Mouse (Mus musculus) intestine, embryonic 16.5 days (tissue): Measurements from ENCODE around the gene Hagh. TPM values are rescaled to one million over a fixed set of nuclear protein-coding genes. Genes with fewer than 3 reads are reported as not detected.

Experiments
- ATAC-seq: fragments of 200-750 bp; cut with Nextera tagmentation; 2 replicates; pipeline ENCODE4 v1.8.0; 2017; ENCODE audit warnings: moderate TSS enrichment, moderate library complexity
- H3K27ac ChIP-seq: fragments of 300-500 bp; sonication (generic); 2 replicates; pipeline ENCODE4 v1.5.1; 2014; ENCODE audit warnings: mild to moderate bottlenecking, low read length
- H3K27me3 ChIP-seq: fragments of 300-500 bp; sonication (generic); replicated peaks from 2 replicates; pipeline ENCODE4 v1.6.1; 2014; ENCODE audit warnings: low read length, control low read depth, mixed read lengths; ENCODE audit not compliant: control insufficient read depth, insufficient read depth
- H3K36me3 ChIP-seq: fragments of 300-500 bp; sonication (generic); 2 replicates; pipeline ENCODE4 v1.6.1; 2014; ENCODE audit warnings: low read length, control low read depth; ENCODE audit not compliant: control insufficient read depth, insufficient read depth
- H3K4me1 ChIP-seq: fragments of 300-500 bp; sonication (generic); 2 replicates; pipeline ENCODE4 v1.6.1; 2014; ENCODE audit warnings: low read length, control low read depth, mixed read lengths; ENCODE audit not compliant: control insufficient read depth, insufficient read depth
- H3K4me2 ChIP-seq: fragments of 300-500 bp; sonication (generic); 2 replicates; pipeline ENCODE4 v1.6.1; 2014; ENCODE audit warnings: low read depth, low read length, control low read depth
- H3K4me3 ChIP-seq: fragments of 300-500 bp; sonication (generic); 2 replicates; pipeline ENCODE4 v1.5.1; 2014; ENCODE audit warnings: mild to moderate bottlenecking, low read length
- H3K9ac ChIP-seq: fragments of 300-500 bp; sonication (generic); 2 replicates; pipeline ENCODE4 v1.6.1; 2014; ENCODE audit warnings: low read depth, low read length
- H3K9me3 ChIP-seq: fragments of 300-500 bp; sonication (generic); 2 replicates; pipeline ENCODE4 v1.6.1; 2016; ENCODE audit warnings: low read length, control low read depth; ENCODE audit not compliant: control insufficient read depth
- WGBS: fragments of 180-500 bp; shearing (Covaris S2); extraction: QIAGEN DNeasy Blood & Tissue Kit; methylation state at CpG from one replicate; pipeline ENCODE4 v1.1.7; 2014; 5-methylcytosine and 5-hydroxymethylcytosine counted together
- polyA plus RNA-seq: library from polyadenylated mRNA; unstranded; fragments of >200 nt; fragmentation: Nextera tagmentation; extraction: Ambion mirVana; gene quantifications from 2 replicates; pipeline ENCODE4 v1.2.1, GENCODE M21; 2015

Hagh gene
- polyA plus RNA-seq, 1 experiment from 2014 or later: 86.5 TPM

GRCm38 (mm10) chr17:24895571-24896240, 55.8 kb downstream of the Hagh start:
- H3K4me3 ChIP-seq: peak overlapping the region; percentile 92
- H3K27me3 ChIP-seq: no peaks in the 10 kb centered on the region
- peak overlapping the region; percentile 95 for H3K9ac ChIP-seq
- H3K27ac ChIP-seq: peak overlapping the region; percentile 94
- H3K4me1 ChIP-seq: peaks cover 24% of the 10 kb centered on the region
- H3K4me2 ChIP-seq: peak overlapping the region; percentile 96
- peaks cover 35% of the 10 kb centered on the region for H3K36me3 ChIP-seq
- H3K9me3 ChIP-seq: no peaks in the 10 kb centered on the region
- ATAC-seq: 0 out of 2 replicates have a peak, but pooled peaks have one; percentile 6
- 10% methylated on average over 23 of the region's 23 CpGs for WGBS

GRCm38 (mm10) chr17:24896241-24896992, 56.5 kb downstream of the Hagh start, which contains the start of gene Nme3:
Nme3 (plus strand) TSS chr17:24896500.
- 2% methylated on average over 50 of the region's 50 CpGs for WGBS
- H3K27ac ChIP-seq: peak within 1 kb of the TSS; percentile 94
- peak within 1 kb of the TSS; percentile 95 for H3K9ac ChIP-seq
- H3K4me2 ChIP-seq: peak within 1 kb of the TSS; percentile 96
- peak within 1 kb of the TSS; percentile 92 for H3K4me3 ChIP-seq
- H3K27me3 ChIP-seq: no peaks in the 10 kb centered on the region
- ATAC-seq: peak; percentile 84
- no peaks in the 10 kb centered on the region for H3K9me3 ChIP-seq
- peaks cover 36% of the 10 kb centered on the region for H3K36me3 ChIP-seq
- H3K4me1 ChIP-seq: peaks cover 24% of the 10 kb centered on the region

GRCm38 (mm10) chr17:24896993-24897269, 57.0 kb downstream of the Hagh start:
- peak overlapping the region; percentile 95 for H3K9ac ChIP-seq
- H3K4me2 ChIP-seq: peak overlapping the region; percentile 96
- no peaks in the 10 kb centered on the region for H3K27me3 ChIP-seq
- peaks cover 24% of the 10 kb centered on the region for H3K4me1 ChIP-seq
- WGBS: 29% methylated on average over 11 of the region's 11 CpGs
- peaks cover 40% of the 10 kb centered on the region for H3K36me3 ChIP-seq
- peak; percentile 2; the same call in 1 of the 2 replicates for ATAC-seq
- H3K9me3 ChIP-seq: no peaks in the 10 kb centered on the region
- peak overlapping the region; percentile 94; the same call in 1 of the 2 replicates for H3K27ac ChIP-seq
- H3K4me3 ChIP-seq: peak overlapping the region; percentile 92

GRCm38 (mm10) chr17:24897600-24897999, 57.7 kb downstream of the Hagh start:
- WGBS: 69% methylated on average over 4 of the region's 4 CpGs
- no peak for ATAC-seq
- Histone ChIP-seq H3K4me3 (no peak overlapping the region; the same call in 1 of the 2 replicates), H3K27ac (no peak overlapping the region), H3K4me1 (peaks cover 24% of the 10 kb centered on the region), H3K27me3 (no peaks in the 10 kb centered on the region), H3K4me2 (peak overlapping the region; percentile 96), H3K9me3 (no peaks in the 10 kb centered on the region), H3K9ac (0 out of 2 replicates have a peak overlapping the region, but pooled peaks have one; percentile 38), H3K36me3 (peaks cover 37% of the 10 kb centered on the region)

GRCm38 (mm10) chr17:24898041-24898854, 58.3 kb downstream of the Hagh start:
- peaks cover 36% of the 10 kb centered on the region for H3K36me3 ChIP-seq
- ATAC-seq: no peak
- H3K4me3 ChIP-seq: no peak overlapping the region
- no peak overlapping the region for H3K4me2 ChIP-seq
- H3K4me1 ChIP-seq: peaks cover 24% of the 10 kb centered on the region
- H3K27me3 ChIP-seq: no peaks in the 10 kb centered on the region
- no peaks in the 10 kb centered on the region for H3K9me3 ChIP-seq
- 0 out of 2 replicates have a peak overlapping the region, but pooled peaks have one; percentile 38 for H3K9ac ChIP-seq
- 82% methylated on average over 4 of the region's 4 CpGs for WGBS
- H3K27ac ChIP-seq: no peak overlapping the region

- no peak for ATAC-seq
- 83% methylated on average over 5 of the region's 5 CpGs for WGBS
- Histone ChIP-seq H3K27ac (no peak overlapping the region), H3K36me3 (peaks cover 38% of the 10 kb centered on the region), H3K4me1 (peaks cover 18% of the 10 kb centered on the region), H3K9me3 (no peaks in the 10 kb centered on the region), H3K4me2 (no peak overlapping the region), H3K9ac (no peak overlapping the region), H3K4me3 (no peak overlapping the region), H3K27me3 (no peaks in the 10 kb centered on the region)
Measured at GRCm38 (mm10) chr17:24899153-24899552, 59.2 kb downstream of the Hagh start.

- H3K9ac ChIP-seq: no peak overlapping the region
- no peaks in the 10 kb centered on the region for H3K27me3 ChIP-seq
- WGBS: 94% methylated on average over 6 of the region's 6 CpGs
- no peak overlapping the region for H3K27ac ChIP-seq
- no peak for ATAC-seq
- no peak overlapping the region for H3K4me2 ChIP-seq
- peaks cover 17% of the 10 kb centered on the region for H3K4me1 ChIP-seq
- no peaks in the 10 kb centered on the region for H3K9me3 ChIP-seq
- H3K4me3 ChIP-seq: no peak overlapping the region
- H3K36me3 ChIP-seq: peaks cover 44% of the 10 kb centered on the region
Measured at GRCm38 (mm10) chr17:24900014-24900413, 60.1 kb downstream of the Hagh start.

- ATAC-seq: no peak
- Histone ChIP-seq H3K4me1 (peaks cover 5% of the 10 kb centered on the region), H3K27ac (no peak overlapping the region), H3K4me2 (no peak overlapping the region), H3K9ac (no peak overlapping the region), H3K4me3 (no peak overlapping the region), H3K27me3 (no peaks in the 10 kb centered on the region), H3K36me3 (peaks cover 54% of the 10 kb centered on the region), H3K9me3 (no peaks in the 10 kb centered on the region)
- 89% methylated on average over 5 of the region's 5 CpGs for WGBS
Measured at GRCm38 (mm10) chr17:24902124-24902523, 62.2 kb downstream of the Hagh start.
